Mouse (Mus musculus): ENCODE data around the gene Sfxn2. TPM values are rescaled to one million over a fixed set of nuclear protein-coding genes. Genes with fewer than 3 reads are reported as not detected.

Gene Sfxn2
- polyA plus RNA-seq, 1 experiment, result 0.38 TPM

DNA sequence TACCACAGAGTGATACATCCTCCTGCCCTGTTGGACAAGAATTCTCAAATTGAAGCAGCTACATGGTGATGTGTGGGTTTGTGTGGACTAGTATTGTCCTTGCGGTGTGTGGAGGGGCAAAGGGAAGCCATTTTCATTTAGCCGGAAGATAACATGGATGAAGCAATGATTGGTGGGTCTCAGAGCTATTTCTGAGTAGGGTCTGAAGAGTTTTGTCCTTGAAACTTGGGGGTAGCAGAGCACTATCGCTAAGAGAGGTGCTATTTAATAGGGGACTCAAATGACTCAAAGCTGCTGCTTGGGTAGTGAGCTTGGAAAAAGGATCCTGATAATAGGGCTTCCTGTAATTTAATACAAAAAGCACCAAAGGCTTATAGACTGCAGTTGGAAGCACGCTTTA is 25.0 kb downstream of the Sfxn2 start:
- H3K27me3 ChIP-seq (replicated peaks), result no peaks in the 10 kb centered on the region
- peaks cover 32% of the 10 kb centered on the region for H3K36me3 ChIP-seq (replicated peaks; ENCODE audit: low read length)
- H3K4me1 ChIP-seq, result peaks cover 61% of the 10 kb centered on the region
- no peaks in the 10 kb centered on the region for H3K9me3 ChIP-seq
- H3K4me3 ChIP-seq (replicated peaks), result peak overlapping the region; percentile 9
- TF ChIP-seq GATA1 (IDR thresholded peaks at IDR 0.05; ENCODE audit: borderline replicate concordance, low read length) (no peak), FLI1 (IDR thresholded peaks at IDR 0.05; ENCODE audit: low read length) (no peak)

DNA sequence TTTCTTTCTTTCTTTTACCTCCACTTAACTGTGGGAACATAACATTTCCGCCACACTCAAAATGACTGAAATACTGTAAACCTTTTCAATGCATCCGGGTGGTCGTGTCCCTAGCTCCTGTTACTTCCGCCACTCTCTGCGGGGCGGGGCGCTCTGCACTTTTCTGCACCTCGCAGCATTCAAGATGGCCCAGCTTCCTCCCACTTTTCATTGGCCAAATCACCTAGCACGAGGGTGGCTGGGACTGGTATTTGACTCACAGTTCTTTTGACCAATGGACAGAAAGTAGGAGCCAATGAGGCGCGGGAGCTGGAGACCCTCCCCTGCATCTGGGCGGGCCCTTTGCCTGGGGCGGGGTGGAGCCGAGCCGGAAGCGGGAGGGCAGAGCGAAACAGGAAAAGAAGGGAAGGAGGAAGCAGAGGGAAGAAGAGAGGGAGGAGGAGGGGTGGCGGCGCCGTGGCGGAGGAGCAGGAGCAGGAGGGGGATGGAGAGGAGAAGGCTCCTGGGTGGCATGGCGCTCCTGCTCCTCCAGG is 25.6 kb downstream of the Sfxn2 start, which contains the start of gene Wbp1l:
Gene Wbp1l (plus strand): TSS at position 365 of the 533 bp plus-strand sequence.
- TF ChIP-seq FLI1 (IDR thresholded peaks at IDR 0.05; ENCODE audit: low read length) (no peak), GATA1 (IDR thresholded peaks at IDR 0.05; ENCODE audit: borderline replicate concordance, low read length) (no peak)
- no peaks in the 10 kb centered on the region for H3K27me3 ChIP-seq (replicated peaks)
- H3K4me3 ChIP-seq (replicated peaks), result peak within 1 kb of the TSS; percentile 92
- H3K4me1 ChIP-seq, result peaks cover 65% of the 10 kb centered on the region
- H3K36me3 ChIP-seq (replicated peaks; ENCODE audit: low read length), result peaks cover 36% of the 10 kb centered on the region
- H3K9me3 ChIP-seq, result no peaks in the 10 kb centered on the region

DNA sequence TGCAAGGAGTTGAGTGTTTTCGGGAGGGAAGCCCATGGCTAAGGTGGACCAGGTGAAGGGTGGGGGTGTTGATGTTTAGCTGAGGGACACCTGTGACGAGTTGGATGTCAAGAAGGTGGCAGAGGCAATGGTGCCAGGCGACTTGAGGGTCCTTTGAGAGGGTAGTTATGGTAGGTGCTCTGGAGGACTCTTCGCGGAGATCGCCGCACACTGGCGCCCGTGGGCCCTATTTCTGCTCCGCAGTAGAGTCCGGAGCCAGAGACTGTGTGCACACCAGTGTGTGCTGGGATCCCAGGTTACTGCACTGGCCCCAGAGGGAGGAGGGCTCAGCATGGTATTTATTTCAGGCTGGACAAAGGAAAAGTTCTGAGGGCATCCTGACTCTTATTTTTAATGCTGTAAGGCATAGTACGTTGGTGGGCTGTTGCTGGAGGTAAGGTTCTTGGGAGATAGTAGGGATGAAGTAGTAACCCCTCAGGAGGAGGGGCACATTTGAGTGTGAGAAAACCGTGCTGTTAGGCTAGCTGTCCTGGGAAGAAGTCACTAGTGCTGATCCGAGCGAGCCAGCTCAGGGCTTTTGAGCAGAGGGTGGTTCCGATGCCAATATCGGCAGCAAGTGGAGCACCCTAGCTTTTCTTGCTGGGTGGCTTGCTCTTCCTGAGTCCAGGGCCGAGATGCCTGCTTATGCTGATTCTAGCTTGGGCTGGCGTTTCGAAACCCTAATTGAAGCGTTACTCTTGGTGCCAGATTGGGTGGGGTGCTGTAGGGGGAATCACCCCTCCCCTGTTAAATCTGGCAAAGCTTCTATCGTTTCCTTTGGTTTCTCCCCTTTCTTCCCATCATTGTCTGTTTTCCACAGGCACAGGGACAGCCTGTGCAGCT is 26.5 kb downstream of the Sfxn2 start:
- Histone ChIP-seq H3K27me3 (replicated peaks) (no peaks in the 10 kb centered on the region), H3K4me1 (peaks cover 70% of the 10 kb centered on the region), H3K36me3 (replicated peaks; ENCODE audit: low read length) (peaks cover 35% of the 10 kb centered on the region), H3K9me3 (no peaks in the 10 kb centered on the region), H3K4me3 (replicated peaks) (peak overlapping the region; percentile 92)
- TF ChIP-seq GATA1 (IDR thresholded peaks at IDR 0.05; ENCODE audit: borderline replicate concordance, low read length) (no peak), FLI1 (IDR thresholded peaks at IDR 0.05; ENCODE audit: low read length) (no peak)

DNA sequence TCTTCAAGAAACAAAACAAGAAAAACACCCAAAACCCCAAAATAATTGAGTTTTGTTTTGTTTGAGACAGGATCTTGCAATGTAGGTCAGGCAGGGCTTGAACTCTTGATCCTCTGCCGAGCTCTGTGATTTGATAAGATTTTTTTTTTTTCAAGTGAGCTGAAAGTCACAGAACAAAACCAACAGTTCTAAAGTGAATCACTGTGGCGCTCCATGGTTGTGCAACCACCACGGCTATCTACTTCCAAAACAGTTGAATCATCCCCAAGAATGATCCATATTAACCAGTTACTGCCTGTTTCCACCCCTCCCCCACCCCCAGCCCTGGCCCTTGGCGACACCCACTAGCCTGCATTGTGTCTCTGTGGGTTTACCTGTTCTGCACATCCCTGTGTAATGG is 27.2 kb downstream of the Sfxn2 start:
- peaks cover 70% of the 10 kb centered on the region for H3K4me1 ChIP-seq
- no peaks in the 10 kb centered on the region for H3K9me3 ChIP-seq
- TF ChIP-seq GATA1 (IDR thresholded peaks at IDR 0.05; ENCODE audit: borderline replicate concordance, low read length) (no peak), FLI1 (IDR thresholded peaks at IDR 0.05; ENCODE audit: low read length) (no peak)
- H3K36me3 ChIP-seq (replicated peaks; ENCODE audit: low read length), result peaks cover 36% of the 10 kb centered on the region
- peak overlapping the region; percentile 92 for H3K4me3 ChIP-seq (replicated peaks)
- no peaks in the 10 kb centered on the region for H3K27me3 ChIP-seq (replicated peaks)

DNA sequence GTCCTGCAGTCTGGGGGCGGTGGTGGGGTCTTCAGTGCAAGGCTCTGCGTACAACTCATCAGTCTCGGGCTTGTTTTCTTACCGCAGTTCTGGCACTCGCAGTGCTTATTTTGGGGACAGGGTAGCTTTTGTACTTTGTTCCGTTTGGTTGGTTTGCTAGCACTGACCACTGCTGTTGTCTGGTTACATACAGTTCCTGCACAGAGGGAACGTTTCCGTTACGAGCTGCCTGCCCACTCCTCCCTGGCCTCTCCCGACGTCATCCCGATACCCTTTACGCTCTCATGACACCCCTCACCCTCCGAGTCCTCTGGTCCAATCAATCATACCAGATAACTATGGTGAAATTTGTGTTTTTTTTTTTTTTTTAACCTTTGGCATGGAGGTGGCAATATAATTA is 28.3 kb downstream of the Sfxn2 start:
- Histone ChIP-seq H3K36me3 (replicated peaks; ENCODE audit: low read length) (peaks cover 44% of the 10 kb centered on the region), H3K9me3 (no peaks in the 10 kb centered on the region), H3K4me3 (replicated peaks) (peak overlapping the region; percentile 85), H3K4me1 (peaks cover 75% of the 10 kb centered on the region), H3K27me3 (replicated peaks) (no peaks in the 10 kb centered on the region)
- TF ChIP-seq FLI1 (IDR thresholded peaks at IDR 0.05; ENCODE audit: low read length), result no peak
- no peak for TF ChIP-seq GATA1 (IDR thresholded peaks at IDR 0.05; ENCODE audit: borderline replicate concordance, low read length)

DNA sequence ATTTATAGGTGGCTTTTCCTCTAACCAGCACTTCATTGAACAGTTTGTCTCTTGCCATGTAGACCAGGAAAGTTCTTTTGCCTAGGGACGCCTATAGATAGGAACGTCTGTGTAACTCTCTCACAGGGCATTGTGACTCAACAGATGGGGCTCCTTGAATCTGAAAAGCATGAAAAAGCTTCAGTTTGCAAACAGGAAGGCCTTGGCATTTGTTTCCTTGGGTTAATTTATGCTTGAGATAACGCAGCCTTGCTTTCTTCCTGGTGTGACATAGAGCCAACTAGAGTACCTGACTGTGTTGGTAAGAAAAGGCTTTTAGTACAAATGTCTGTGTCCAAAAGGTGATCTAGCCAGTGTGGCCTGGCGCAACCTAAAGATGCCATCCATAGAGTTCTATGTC is 29.2 kb downstream of the Sfxn2 start:
- Histone ChIP-seq H3K27me3 (replicated peaks) (no peaks in the 10 kb centered on the region), H3K36me3 (replicated peaks; ENCODE audit: low read length) (peaks cover 53% of the 10 kb centered on the region), H3K9me3 (no peaks in the 10 kb centered on the region), H3K4me1 (peaks cover 75% of the 10 kb centered on the region), H3K4me3 (replicated peaks) (no peak overlapping the region)
- TF ChIP-seq FLI1 (IDR thresholded peaks at IDR 0.05; ENCODE audit: low read length), result no peak
- TF ChIP-seq GATA1 (IDR thresholded peaks at IDR 0.05; ENCODE audit: borderline replicate concordance, low read length), result no peak

DNA sequence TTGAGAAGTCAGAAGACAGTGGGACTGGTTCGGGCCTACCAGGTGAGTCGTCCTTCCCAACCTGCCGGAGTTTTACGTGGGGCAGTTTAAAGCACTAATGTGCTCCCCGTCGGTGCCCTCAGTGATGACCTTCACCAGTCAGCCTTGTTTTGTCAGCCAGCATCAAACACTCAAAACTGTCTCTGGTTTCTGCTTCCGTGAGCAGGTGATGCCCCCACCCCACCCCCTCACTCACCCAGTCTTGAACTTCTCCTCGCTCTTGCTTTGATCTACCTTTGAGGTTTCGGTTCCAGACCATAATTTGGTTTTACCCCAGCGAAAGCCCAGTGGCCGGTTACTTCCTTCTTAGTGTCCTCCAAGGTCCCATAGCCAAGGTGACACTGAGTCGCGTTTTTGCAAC is 33.6 kb downstream of the Sfxn2 start:
- H3K27me3 ChIP-seq (replicated peaks), result no peaks in the 10 kb centered on the region
- peaks cover 81% of the 10 kb centered on the region for H3K4me1 ChIP-seq
- H3K36me3 ChIP-seq (replicated peaks; ENCODE audit: low read length), result peaks cover 78% of the 10 kb centered on the region
- TF ChIP-seq FLI1 (IDR thresholded peaks at IDR 0.05; ENCODE audit: low read length) (no peak), GATA1 (IDR thresholded peaks at IDR 0.05; ENCODE audit: borderline replicate concordance, low read length) (no peak)
- H3K9me3 ChIP-seq, result no peaks in the 10 kb centered on the region
- no peak overlapping the region for H3K4me3 ChIP-seq (replicated peaks)

DNA sequence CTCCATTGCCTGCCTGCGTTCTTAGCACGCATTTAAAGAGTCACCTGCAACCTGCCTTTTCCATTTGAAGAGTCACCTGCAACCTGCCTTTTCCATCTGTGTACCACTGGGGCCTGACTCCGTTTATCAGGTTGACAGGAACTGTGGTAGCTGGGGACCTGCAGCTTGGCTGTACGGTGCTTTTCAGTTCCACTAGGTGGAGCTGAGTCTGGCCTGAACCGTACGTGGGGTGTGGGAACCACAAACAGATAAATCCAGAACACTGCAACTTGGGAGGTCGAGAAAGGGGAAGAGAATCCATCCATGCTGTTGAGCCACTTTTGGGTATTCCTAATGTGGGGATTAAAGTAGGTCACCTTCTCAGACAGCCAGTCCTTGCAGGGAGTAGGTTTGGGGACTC is 34.3 kb downstream of the Sfxn2 start:
- TF ChIP-seq FLI1 (IDR thresholded peaks at IDR 0.05; ENCODE audit: low read length), result no peak
- no peak for TF ChIP-seq GATA1 (IDR thresholded peaks at IDR 0.05; ENCODE audit: borderline replicate concordance, low read length)
- Histone ChIP-seq H3K27me3 (replicated peaks) (no peaks in the 10 kb centered on the region), H3K4me1 (peaks cover 78% of the 10 kb centered on the region), H3K36me3 (replicated peaks; ENCODE audit: low read length) (peaks cover 82% of the 10 kb centered on the region), H3K9me3 (no peaks in the 10 kb centered on the region), H3K4me3 (replicated peaks) (peak overlapping the region; percentile 24)

DNA sequence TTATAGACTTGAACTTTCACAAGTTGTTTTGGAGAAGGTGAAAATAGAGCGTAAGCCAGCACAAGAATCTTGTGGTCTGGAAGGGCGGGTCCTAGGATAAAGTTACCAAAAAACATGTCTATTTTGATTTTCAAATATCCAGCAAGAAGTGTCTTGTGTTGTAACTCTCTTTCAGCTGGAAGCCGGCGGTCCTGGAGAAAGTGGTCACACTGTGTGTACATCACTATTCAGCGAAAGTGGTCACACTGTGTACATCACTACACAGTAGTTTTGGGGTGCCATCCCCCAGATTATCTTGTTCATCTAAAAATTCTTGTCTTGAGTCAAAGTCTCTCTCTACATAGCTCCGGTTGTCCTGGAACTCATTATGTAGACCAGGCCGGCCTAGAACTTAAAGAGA is 35.0 kb downstream of the Sfxn2 start:
- Histone ChIP-seq H3K27me3 (replicated peaks) (no peaks in the 10 kb centered on the region), H3K9me3 (no peaks in the 10 kb centered on the region), H3K4me1 (peaks cover 80% of the 10 kb centered on the region), H3K4me3 (replicated peaks) (no peak overlapping the region), H3K36me3 (replicated peaks; ENCODE audit: low read length) (peaks cover 82% of the 10 kb centered on the region)
- TF ChIP-seq GATA1 (IDR thresholded peaks at IDR 0.05; ENCODE audit: borderline replicate concordance, low read length), result no peak

DNA sequence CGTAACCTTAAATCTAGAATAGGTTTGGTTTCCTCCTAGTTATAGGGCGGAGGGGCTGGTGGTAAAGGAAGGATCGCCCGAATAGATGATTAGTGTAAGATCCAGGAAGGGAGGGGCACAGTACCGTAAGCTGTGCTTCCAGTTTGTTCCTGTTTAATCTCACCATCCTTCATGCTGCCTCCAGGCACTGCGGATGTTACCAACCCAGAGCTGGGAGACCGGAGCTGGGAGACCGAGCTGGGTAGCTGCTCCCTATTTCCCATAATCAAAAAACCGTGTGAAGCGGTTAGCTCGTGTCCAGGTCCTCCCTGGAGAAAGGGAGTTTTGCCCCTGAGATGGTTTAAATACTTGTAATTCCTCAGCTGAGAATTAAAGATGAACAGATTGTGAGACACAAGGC is 43.2 kb downstream of the Sfxn2 start:
- Histone ChIP-seq H3K36me3 (replicated peaks; ENCODE audit: low read length) (peaks cover 94% of the 10 kb centered on the region), H3K4me3 (replicated peaks) (no peak overlapping the region), H3K9me3 (no peaks in the 10 kb centered on the region), H3K27me3 (replicated peaks) (no peaks in the 10 kb centered on the region), H3K4me1 (peaks cover 89% of the 10 kb centered on the region)
- no peak for TF ChIP-seq FLI1 (IDR thresholded peaks at IDR 0.05; ENCODE audit: low read length)
- no peak for TF ChIP-seq GATA1 (IDR thresholded peaks at IDR 0.05; ENCODE audit: borderline replicate concordance, low read length)

All from megakaryocyte, embryonic 14.5 days (primary cell).